31 mouse cellular contexts compared by ENCODE assay signal in the genomic region with DNA sequence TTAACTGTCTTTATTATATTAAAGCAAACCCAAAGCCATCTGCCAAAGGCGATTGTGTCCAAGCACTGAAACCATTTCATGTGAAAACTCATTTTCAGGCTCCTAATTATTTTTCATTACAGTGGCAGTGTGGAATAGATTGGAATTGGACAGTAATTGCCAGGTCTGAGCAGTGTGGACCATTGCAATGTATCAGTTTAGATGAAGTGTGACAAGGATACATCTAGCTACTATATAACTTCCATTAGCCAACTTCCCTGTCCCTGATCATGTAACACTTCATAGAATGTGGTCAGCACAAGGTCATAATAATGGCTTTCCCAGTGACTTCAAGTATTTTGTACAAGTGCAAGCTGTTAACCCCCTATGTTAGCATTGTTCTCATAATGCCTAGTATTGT.
DNase-seq lines count a peak whose midpoint lies in the region; ATAC-seq and TF ChIP-seq lines count a peak whose summit lies in the region.
"Had no signal": no experiment of that assay in that cellular context is flagged by ENCODE, and none has a peak within 500 bp of the region (broad histone marks: within the 10 kb centered on the region; RNA-seq: fewer than 3 reads in every experiment).

No protein-coding gene starts in this region.

- H3K9me3 ChIP-seq in hindbrain, embryonic 12.5 days (replicated peaks): no peaks in the 10 kb centered on the region
- H3K9me3 ChIP-seq in hindbrain, embryonic 16.5 days (ENCODE audit: control insufficient read depth, low read length): no peaks in the 10 kb centered on the region
- no peaks in the 10 kb centered on the region for H3K9me3 ChIP-seq in lung, embryonic 14.5 days (ENCODE audit: low read depth, low read length)
- no peaks in the 10 kb centered on the region for H3K9me3 ChIP-seq in lung, postnatal 0 days (ENCODE audit: low read length)
- H3K9me3 ChIP-seq: embryonic facial prominence, embryonic 10.5 days; embryonic facial prominence, embryonic 13.5 days; G1E; heart, embryonic 12.5 days; heart, embryonic 15.5 days; hindbrain, embryonic 13.5 days; intestine, embryonic 15.5 days had no signal

- H3K27me3 ChIP-seq in hindbrain, embryonic 12.5 days: no peaks in the 10 kb centered on the region
- H3K27me3 ChIP-seq in hindbrain, embryonic 16.5 days (replicated peaks; ENCODE audit: control insufficient read depth, insufficient read depth, low read length): no peaks in the 10 kb centered on the region
- H3K27me3 ChIP-seq in lung, embryonic 14.5 days (ENCODE audit: insufficient read depth, low read length): no peaks in the 10 kb centered on the region
- no peaks in the 10 kb centered on the region for H3K27me3 ChIP-seq in lung, postnatal 0 days (replicated peaks; ENCODE audit: insufficient read depth, low read length)
- H3K27me3 ChIP-seq: CH12.LX; embryonic facial prominence, embryonic 13.5 days; heart, embryonic 12.5 days; heart, embryonic 15.5 days; hindbrain, embryonic 13.5 days; intestine, embryonic 15.5 days had no signal

- TF ChIP-seq EP300 in lung, postnatal 0 days (IDR thresholded peaks at IDR 0.05): no peak

- peak; percentile 66 for DNase-seq in lung, embryonic 14.5 days
- no peak for DNase-seq in lung, postnatal 10 days
- DNase-seq in lung, postnatal 0 days (ENCODE audit: low spot score): peak; percentile 34
- no peak for DNase-seq in lung, postnatal 14 days
- no peak for DNase-seq in adrenal gland, adult (ENCODE audit: inconsistent age in 2 of 2, low spot score in 1 of 2)
- DNase-seq: adrenal gland, adult 8-10 months; adrenal gland, postnatal 25 days; B cell, adult 2 months; cerebellum, adult 11-12 months; cerebellum, adult 8-10 months; cerebellum, postnatal 10 days; cerebellum, postnatal 36 days; embryo, embryonic 11 days; forebrain, postnatal 0 days; gastrocnemius, adult 2 months; gastrocnemius, postnatal 14 days; heart, adult 11 months; heart, postnatal 10 days; heart, postnatal 36 days had no signal

- no peaks in the 10 kb centered on the region for H3K4me1 ChIP-seq in hindbrain, embryonic 12.5 days
- H3K4me1 ChIP-seq in hindbrain, embryonic 16.5 days (ENCODE audit: control insufficient read depth, insufficient read depth, low read depth, low read length): no peaks in the 10 kb centered on the region
- H3K4me1 ChIP-seq in lung, embryonic 14.5 days (ENCODE audit: insufficient read depth): no peaks in the 10 kb centered on the region
- no peaks in the 10 kb centered on the region for H3K4me1 ChIP-seq in lung, postnatal 0 days (ENCODE audit: insufficient read depth, low read depth, low read length)
- H3K4me1 ChIP-seq: embryonic facial prominence, embryonic 10.5 days; embryonic facial prominence, embryonic 13.5 days; heart, embryonic 12.5 days; heart, embryonic 15.5 days; hindbrain, embryonic 13.5 days; intestine, embryonic 15.5 days had no signal

- no peak overlapping the region for H3K9ac ChIP-seq in hindbrain, embryonic 12.5 days
- H3K9ac ChIP-seq in hindbrain, embryonic 16.5 days (ENCODE audit: low read depth, low read length): no peak overlapping the region
- H3K9ac ChIP-seq in lung, embryonic 14.5 days: no peak overlapping the region
- H3K9ac ChIP-seq in lung, postnatal 0 days (replicated peaks; ENCODE audit: low read depth): no peak overlapping the region
- H3K9ac ChIP-seq: embryonic facial prominence, embryonic 13.5 days; forebrain, postnatal 0 days; heart, embryonic 12.5 days; heart, embryonic 15.5 days; hindbrain, embryonic 13.5 days; intestine, embryonic 15.5 days had no signal

- H3K27ac ChIP-seq in hindbrain, embryonic 12.5 days: no peak overlapping the region
- H3K27ac ChIP-seq in hindbrain, embryonic 16.5 days (ENCODE audit: low read depth, low read length): no peak overlapping the region
- H3K27ac ChIP-seq in lung, embryonic 14.5 days (ENCODE audit: low read depth): no peak overlapping the region
- H3K27ac ChIP-seq in lung, postnatal 0 days (ENCODE audit: low read length): no peak overlapping the region
- H3K27ac ChIP-seq: embryonic facial prominence, embryonic 10.5 days; embryonic facial prominence, embryonic 13.5 days; gastrocnemius, adult 2 months; heart, embryonic 15.5 days; hindbrain, embryonic 13.5 days; intestine, embryonic 15.5 days had no signal

- ATAC-seq in hindbrain, embryonic 12.5 days (ENCODE audit: low FRiP score): 0 out of 2 replicates have a peak, but pooled peaks have one; percentile 32
- no peak for ATAC-seq in hindbrain, embryonic 16.5 days
- peak; percentile 85 for ATAC-seq in lung, embryonic 14.5 days (ENCODE audit: insufficient read depth)
- ATAC-seq in lung, postnatal 0 days: no peak
- ATAC-seq: forebrain, embryonic 14.5 days; forebrain, postnatal 0 days; intestine, embryonic 15.5 days had no signal

- no peak for TF ChIP-seq CTCF in lung, embryonic 14.5 days (IDR thresholded peaks at IDR 0.05; ENCODE audit: low read depth)
- no peak for TF ChIP-seq CTCF in lung, postnatal 0 days (IDR thresholded peaks at IDR 0.05)

- H3K36me3 ChIP-seq in hindbrain, embryonic 12.5 days: no peaks in the 10 kb centered on the region
- H3K36me3 ChIP-seq in hindbrain, embryonic 16.5 days (ENCODE audit: control insufficient read depth, insufficient read depth, low read length): no peaks in the 10 kb centered on the region
- H3K36me3 ChIP-seq in lung, embryonic 14.5 days (ENCODE audit: insufficient read depth): no peaks in the 10 kb centered on the region
- H3K36me3 ChIP-seq in lung, postnatal 0 days (ENCODE audit: insufficient read depth, low read length): no peaks in the 10 kb centered on the region
- H3K36me3 ChIP-seq: embryonic facial prominence, embryonic 10.5 days; embryonic facial prominence, embryonic 13.5 days; G1E; heart, embryonic 12.5 days; heart, embryonic 15.5 days; hindbrain, embryonic 13.5 days; intestine, embryonic 15.5 days had no signal

- H3K4me3 ChIP-seq in hindbrain, embryonic 12.5 days: no peak overlapping the region
- H3K4me3 ChIP-seq in hindbrain, embryonic 16.5 days (ENCODE audit: low read length): no peak overlapping the region
- H3K4me3 ChIP-seq in lung, embryonic 14.5 days (ENCODE audit: low read depth, low read length): no peak overlapping the region
- H3K4me3 ChIP-seq in lung, postnatal 0 days (ENCODE audit: low read depth, low read length): no peak overlapping the region
- H3K4me3 ChIP-seq: embryonic facial prominence, embryonic 10.5 days; embryonic facial prominence, embryonic 13.5 days; erythroblast, embryonic 14.5 days; gastrocnemius, adult 2 months; heart, embryonic 12.5 days; heart, embryonic 15.5 days; hindbrain, embryonic 13.5 days; intestine, embryonic 15.5 days had no signal

- no peak overlapping the region for H3K4me2 ChIP-seq in hindbrain, embryonic 12.5 days (replicated peaks)
- H3K4me2 ChIP-seq in hindbrain, embryonic 16.5 days (ENCODE audit: low read length): no peak overlapping the region
- H3K4me2 ChIP-seq in lung, embryonic 14.5 days: no peak overlapping the region
- no peak overlapping the region for H3K4me2 ChIP-seq in lung, postnatal 0 days (replicated peaks; ENCODE audit: low read depth, low read length)
- H3K4me2 ChIP-seq: embryonic facial prominence, embryonic 13.5 days; heart, embryonic 12.5 days; heart, embryonic 15.5 days; hindbrain, embryonic 13.5 days; intestine, embryonic 15.5 days had no signal

- WGBS in hindbrain, embryonic 12.5 days: 90% methylated on average over 1 of the region's 1 CpGs
- WGBS in hindbrain, embryonic 16.5 days: 73% methylated on average over 1 of the region's 1 CpGs
- WGBS in lung, embryonic 14.5 days: 37% methylated on average over 1 of the region's 1 CpGs
- 52% methylated on average over 1 of the region's 1 CpGs for WGBS in lung, postnatal 0 days

Comparison
In these comparisons a context has a peak if more than half of its experiments do, and no peak if none do; other contexts are left out.
1. ATAC-seq: peak in hindbrain, embryonic 12.5 days (single experiment) and lung, embryonic 14.5 days (single experiment); none in hindbrain, embryonic 16.5 days (single experiment) and lung, postnatal 0 days (single experiment).
2. DNase-seq: peak in lung, embryonic 14.5 days (single experiment) and lung, postnatal 0 days (single experiment); none in lung, postnatal 10 days (single experiment), lung, postnatal 14 days (single experiment) and adrenal gland, adult (0 of 2).